Mouse (Mus musculus): ENCODE data around the gene Adamts8. TPM values are rescaled to one million over a fixed set of nuclear protein-coding genes. Genes with fewer than 3 reads are reported as not detected.

Adamts8 gene
- polyA plus RNA-seq (2012; rRNA removed; ENCODE audit: low replicate concordance): 1.2 and 1.4 TPM in 2 replicates

DNA sequence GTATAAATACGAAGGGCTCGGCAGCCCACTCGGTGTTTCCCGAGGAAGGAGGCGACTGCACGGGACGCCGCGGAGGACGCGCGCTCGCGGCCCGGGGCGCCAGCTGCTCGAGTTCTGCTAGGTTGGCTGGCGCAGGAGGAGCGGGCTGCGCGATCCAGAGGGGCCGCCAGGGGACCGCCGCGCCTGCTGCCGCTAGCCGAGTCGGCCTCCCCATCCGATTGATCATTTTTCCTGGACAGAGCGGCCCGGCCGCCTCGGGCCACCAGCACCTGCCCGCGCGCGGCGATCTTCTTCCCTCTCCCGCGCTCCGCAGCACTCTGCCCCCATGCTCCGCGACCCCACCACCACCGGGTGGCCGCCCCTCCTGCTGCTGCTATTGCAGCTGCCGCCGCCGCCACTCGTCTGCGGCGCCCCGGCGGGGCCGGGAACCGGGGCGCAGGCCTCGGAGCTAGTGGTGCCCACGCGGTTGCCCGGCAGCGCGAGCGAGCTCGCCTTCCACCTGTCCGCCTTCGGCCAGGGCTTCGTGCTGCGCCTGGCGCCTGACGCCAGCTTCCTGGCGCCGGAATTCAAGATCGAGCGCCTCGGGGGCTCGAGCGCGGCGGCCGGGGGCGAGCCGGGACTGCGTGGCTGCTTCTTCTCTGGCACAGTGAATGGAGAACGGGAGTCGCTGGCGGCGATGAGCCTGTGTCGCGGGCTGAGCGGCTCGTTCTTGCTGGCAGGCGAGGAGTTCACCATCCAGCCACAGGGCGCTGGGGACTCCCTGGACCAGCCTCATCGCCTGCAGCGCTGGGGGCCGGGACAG, at the start of gene Adamts8:
Adamts8 (plus strand) TSS at position 51 of the 802 bp plus-strand sequence.

DNA sequence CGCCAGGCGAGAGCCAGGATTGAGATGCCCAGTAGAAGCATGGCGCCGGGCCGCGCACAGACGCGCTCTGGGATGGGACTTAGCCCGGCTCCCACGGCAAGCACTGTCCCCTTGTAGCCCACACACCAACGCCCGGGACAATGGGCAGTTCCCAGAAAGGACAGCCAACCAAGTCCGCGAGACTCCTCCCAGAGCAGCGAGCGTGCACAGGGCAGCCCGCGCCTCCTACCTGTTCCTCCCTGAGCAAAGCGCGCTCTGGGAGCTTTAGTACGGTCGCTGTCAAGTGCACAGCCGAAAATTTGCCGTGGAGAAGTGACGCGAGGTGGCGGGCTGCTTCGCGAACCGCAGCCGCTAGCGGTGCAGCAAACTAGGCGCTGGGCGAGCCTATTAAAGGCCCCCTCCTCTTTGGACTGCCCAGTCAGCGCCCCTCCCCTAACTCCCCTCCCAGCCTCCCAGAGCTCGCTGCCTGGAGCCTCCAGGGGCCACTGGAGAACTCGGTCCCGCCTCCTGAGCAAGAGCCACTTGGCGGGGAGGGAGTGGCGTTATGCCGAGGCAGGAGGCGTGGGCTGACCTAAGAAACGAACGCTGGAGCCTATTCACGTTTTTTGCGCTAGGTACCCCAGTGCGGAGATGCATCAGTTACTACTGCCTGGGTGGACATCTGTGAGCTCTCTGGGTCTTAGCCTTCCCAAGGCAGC, 20.0 kb upstream of the Adamts8 start, which contains the start of gene Adamts15:
Adamts15 (minus strand) TSS at position 256 of the 698 bp plus-strand sequence.

Other genes starting within 250 kb of the Adamts8 start
- 2.4 and 6.1 TPM in 2 replicates for gene Adamts15, start 20.1 kb upstream of the Adamts8 start, polyA plus RNA-seq (2012; rRNA removed; ENCODE audit: low replicate concordance)
- 5.8 and 6.4 TPM in 2 replicates for gene Zbtb44, start 88.1 kb downstream of the Adamts8 start, polyA plus RNA-seq (2012; rRNA removed; ENCODE audit: low replicate concordance)
- gene St14, start 189.3 kb downstream of the Adamts8 start, polyA plus RNA-seq (2012; rRNA removed; ENCODE audit: low replicate concordance): 122 and 214 TPM in 2 replicates

All from duodenum, adult 2 months (tissue).